Mouse (Mus musculus) kidney, embryonic 14.5 days (tissue): ENCODE measurements around the gene Zfp292. TPM values are rescaled to one million over a fixed set of nuclear protein-coding genes. Genes with fewer than 3 reads are reported as not detected.

Experiments
- polyA plus RNA-seq: library from polyadenylated mRNA; unstranded; fragments of >200 nt; fragmentation: Nextera tagmentation; extraction: Ambion mirVana; gene quantifications from 2 replicates; pipeline ENCODE4 v1.2.1, GENCODE M21; 2014

Zfp292 gene
- polyA plus RNA-seq, 1 experiment from 2014 or later = 26.8 TPM

Other genes with a start within 250 kb of the Zfp292 start
- gene Slc35a1, start 195.5 kb downstream of the Zfp292 start, polyA plus RNA-seq = 60.4 and 69.2 TPM in 2 replicates
- gene Cfap206, start 152.8 kb downstream of the Zfp292 start, polyA plus RNA-seq = 0.69 and 1.8 TPM in 2 replicates
- not detected in 2 replicates for gene Gm136, start 126.7 kb downstream of the Zfp292 start, polyA plus RNA-seq
- 48.7 and 67.9 TPM in 2 replicates for gene Smim8, start 104.5 kb downstream of the Zfp292 start, polyA plus RNA-seq
- gene Cga, start 10.8 kb upstream of the Zfp292 start, polyA plus RNA-seq = not detected in 2 replicates